Mouse (Mus musculus): ENCODE results near the gene Ehd1. TPM values are rescaled to one million over a fixed set of nuclear protein-coding genes. Genes with fewer than 3 reads are reported as not detected.

Ehd1 gene
- polyA plus RNA-seq, 1 experiment: 72.9 TPM

- TF ChIP-seq CTCF (IDR thresholded peaks at IDR 0.05; ENCODE audit: borderline replicate concordance, insufficient read depth, low read length) (no peak), POLR2A (IDR thresholded peaks at IDR 0.05; ENCODE audit: low read depth, low read length) (peak; percentile 98)
- H3K27ac ChIP-seq (ENCODE audit: insufficient read depth, low read length): peak overlapping the region; percentile 87
- H3K4me1 ChIP-seq (ENCODE audit: control insufficient read depth, insufficient read depth, low read length): peaks cover 12% of the 10 kb centered on the region
- H3K4me3 ChIP-seq (ENCODE audit: insufficient read depth, low read length): peak overlapping the region; percentile 90
These were observed 1.3 kb downstream of the Ehd1 start for GRCm38 (mm10) chr19:6277661-6278438.

DNA sequence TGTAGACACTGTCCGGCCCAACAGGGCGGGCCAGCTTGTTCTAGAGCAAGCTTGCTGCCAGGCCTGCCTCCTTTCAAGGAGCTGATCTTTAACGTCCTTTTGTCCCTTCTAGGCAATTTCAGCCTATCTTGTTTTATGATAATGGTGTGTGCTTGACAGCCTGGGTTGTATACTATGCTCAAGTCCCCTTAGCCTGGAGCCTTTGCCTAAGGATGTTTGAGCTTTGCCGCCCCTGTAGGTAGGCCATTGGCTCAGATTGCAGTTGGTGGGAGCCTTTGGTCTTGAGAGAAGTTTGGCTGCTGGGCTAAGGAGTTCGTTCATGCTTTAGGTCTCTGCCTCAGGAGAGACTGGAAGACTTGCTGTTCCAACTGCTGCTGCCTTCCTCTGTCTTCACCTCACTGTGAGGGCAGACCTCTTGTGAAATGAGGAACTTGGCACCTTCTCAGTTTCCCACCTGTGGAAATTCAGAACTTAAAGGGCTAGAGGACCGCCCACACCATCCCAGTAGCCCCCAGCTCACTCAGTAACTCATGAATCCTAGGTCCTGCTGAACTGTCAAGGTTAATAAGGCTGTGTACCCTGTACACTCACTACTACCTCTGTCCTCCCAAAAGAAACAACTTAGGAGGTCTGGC lies 2.0 kb downstream of the Ehd1 start:
- H3K4me3 ChIP-seq (ENCODE audit: insufficient read depth, low read length): peak overlapping the region; percentile 47
- H3K27ac ChIP-seq (ENCODE audit: insufficient read depth, low read length): peak overlapping the region; percentile 87
- H3K4me1 ChIP-seq (ENCODE audit: control insufficient read depth, insufficient read depth, low read length): peaks cover 12% of the 10 kb centered on the region
- TF ChIP-seq POLR2A (IDR thresholded peaks at IDR 0.05; ENCODE audit: low read depth, low read length) (no peak; the same call in 1 of the 2 replicates), CTCF (IDR thresholded peaks at IDR 0.05; ENCODE audit: borderline replicate concordance, insufficient read depth, low read length) (no peak)

GRCm38 (mm10) chr19:6279481-6280144 lies 3.1 kb downstream of the Ehd1 start:
- peaks cover 12% of the 10 kb centered on the region for H3K4me1 ChIP-seq (ENCODE audit: control insufficient read depth, insufficient read depth, low read length)
- H3K27ac ChIP-seq (ENCODE audit: insufficient read depth, low read length): peak overlapping the region; percentile 87; the same call in 1 of the 2 replicates
- TF ChIP-seq POLR2A (IDR thresholded peaks at IDR 0.05; ENCODE audit: low read depth, low read length): no peak
- no peak for TF ChIP-seq CTCF (IDR thresholded peaks at IDR 0.05; ENCODE audit: borderline replicate concordance, insufficient read depth, low read length)
- peak overlapping the region; percentile 47 for H3K4me3 ChIP-seq (ENCODE audit: insufficient read depth, low read length)

- no peak for TF ChIP-seq CTCF (IDR thresholded peaks at IDR 0.05; ENCODE audit: borderline replicate concordance, insufficient read depth, low read length)
- no peak for TF ChIP-seq POLR2A (IDR thresholded peaks at IDR 0.05; ENCODE audit: low read depth, low read length)
- peaks cover 12% of the 10 kb centered on the region; the same call in 1 of the 2 replicates for H3K4me1 ChIP-seq (ENCODE audit: control insufficient read depth, insufficient read depth, low read length)
- H3K4me3 ChIP-seq (ENCODE audit: insufficient read depth, low read length): no peak overlapping the region
- H3K27ac ChIP-seq (ENCODE audit: insufficient read depth, low read length): no peak overlapping the region
These were observed 4.0 kb downstream of the Ehd1 start for GRCm38 (mm10) chr19:6280554-6280953.

- Histone ChIP-seq H3K4me1 (ENCODE audit: control insufficient read depth, insufficient read depth, low read length) (peaks cover 12% of the 10 kb centered on the region; the same call in 1 of the 2 replicates), H3K27ac (ENCODE audit: insufficient read depth, low read length) (no peak overlapping the region), H3K4me3 (ENCODE audit: insufficient read depth, low read length) (no peak overlapping the region)
- TF ChIP-seq CTCF (IDR thresholded peaks at IDR 0.05; ENCODE audit: borderline replicate concordance, insufficient read depth, low read length) (no peak), POLR2A (IDR thresholded peaks at IDR 0.05; ENCODE audit: low read depth, low read length) (no peak)
These were observed 4.8 kb downstream of the Ehd1 start for GRCm38 (mm10) chr19:6281122-6282020.

DNA sequence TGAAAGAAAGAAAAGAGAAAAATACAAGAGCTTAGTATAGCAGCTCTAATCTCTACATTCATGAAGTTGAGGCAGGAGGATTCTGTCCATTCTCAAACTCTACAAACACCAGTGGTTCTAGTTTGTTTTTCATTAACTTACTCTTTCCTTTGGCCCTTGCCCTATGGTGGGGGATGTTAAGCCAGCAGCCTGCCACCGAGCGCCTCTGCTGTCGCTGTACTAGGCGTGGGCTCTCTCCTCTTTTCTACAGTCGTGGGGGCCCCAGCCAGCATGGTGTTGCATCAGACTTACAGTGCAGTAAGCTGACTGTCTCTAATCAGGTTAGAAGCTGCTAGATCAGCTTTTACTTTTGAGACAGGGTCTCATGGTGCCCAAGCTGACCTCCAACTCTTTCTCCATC lies 6.5 kb downstream of the Ehd1 start:
- TF ChIP-seq CTCF (IDR thresholded peaks at IDR 0.05; ENCODE audit: borderline replicate concordance, insufficient read depth, low read length) (no peak), POLR2A (IDR thresholded peaks at IDR 0.05; ENCODE audit: low read depth, low read length) (no peak)
- H3K27ac ChIP-seq (ENCODE audit: insufficient read depth, low read length): no peak overlapping the region
- no peak overlapping the region for H3K4me3 ChIP-seq (ENCODE audit: insufficient read depth, low read length)
- H3K4me1 ChIP-seq (ENCODE audit: control insufficient read depth, insufficient read depth, low read length): peaks cover 13% of the 10 kb centered on the region; the same call in 1 of the 2 replicates

DNA sequence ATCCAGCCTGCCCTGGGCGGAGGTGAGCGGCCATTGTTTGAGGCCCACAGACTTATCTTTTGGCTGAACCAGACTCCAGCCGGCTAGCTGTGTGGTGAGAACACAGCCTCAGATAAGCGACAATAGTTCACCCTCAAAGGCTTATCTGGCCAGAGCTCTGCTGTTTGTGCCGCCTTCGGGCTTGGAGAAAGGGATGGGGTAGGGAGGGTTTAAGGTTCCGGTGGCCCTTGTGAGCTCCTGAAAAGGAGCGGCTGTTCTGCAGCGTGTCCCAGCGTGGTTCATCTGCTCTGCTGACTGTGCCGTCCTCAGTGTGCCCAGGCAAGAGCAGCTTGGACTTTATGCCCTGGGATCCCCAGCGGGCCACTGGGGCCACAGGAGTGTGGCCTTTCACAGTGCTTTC lies 8.0 kb downstream of the Ehd1 start:
- H3K4me1 ChIP-seq (ENCODE audit: control insufficient read depth, insufficient read depth, low read length): peaks cover 11% of the 10 kb centered on the region; the same call in 1 of the 2 replicates
- H3K4me3 ChIP-seq (ENCODE audit: insufficient read depth, low read length): no peak overlapping the region
- TF ChIP-seq POLR2A (IDR thresholded peaks at IDR 0.05; ENCODE audit: low read depth, low read length) (no peak), CTCF (IDR thresholded peaks at IDR 0.05; ENCODE audit: borderline replicate concordance, insufficient read depth, low read length) (no peak)
- H3K27ac ChIP-seq (ENCODE audit: insufficient read depth, low read length): no peak overlapping the region

- Histone ChIP-seq H3K4me3 (ENCODE audit: insufficient read depth, low read length) (no peak overlapping the region), H3K27ac (ENCODE audit: insufficient read depth, low read length) (no peak overlapping the region), H3K4me1 (ENCODE audit: control insufficient read depth, insufficient read depth, low read length) (peaks cover 8% of the 10 kb centered on the region; the same call in 1 of the 2 replicates)
- TF ChIP-seq CTCF (IDR thresholded peaks at IDR 0.05; ENCODE audit: borderline replicate concordance, insufficient read depth, low read length) (no peak), POLR2A (IDR thresholded peaks at IDR 0.05; ENCODE audit: low read depth, low read length) (no peak)
These were observed 8.7 kb downstream of the Ehd1 start for GRCm38 (mm10) chr19:6285226-6285625.
